Mouse (Mus musculus): Measurements from ENCODE around the gene Stox1. TPM values are rescaled to one million over a fixed set of nuclear protein-coding genes. Genes with fewer than 3 reads are reported as not detected.
A peak's percentile ranks its signal among the peaks of the same experiment; 100 is the strongest.
"Not testable (repeated sequence)": the region's sequence is repeated elsewhere in the genome, so short reads cannot be mapped to it uniquely, and the experiment has no call there.

Stox1 gene
- 2.0 and 2.7 TPM in 2 replicates for polyA plus RNA-seq (2014; fragmentation: Nextera tagmentation; extraction: Ambion mirVana)

DNA sequence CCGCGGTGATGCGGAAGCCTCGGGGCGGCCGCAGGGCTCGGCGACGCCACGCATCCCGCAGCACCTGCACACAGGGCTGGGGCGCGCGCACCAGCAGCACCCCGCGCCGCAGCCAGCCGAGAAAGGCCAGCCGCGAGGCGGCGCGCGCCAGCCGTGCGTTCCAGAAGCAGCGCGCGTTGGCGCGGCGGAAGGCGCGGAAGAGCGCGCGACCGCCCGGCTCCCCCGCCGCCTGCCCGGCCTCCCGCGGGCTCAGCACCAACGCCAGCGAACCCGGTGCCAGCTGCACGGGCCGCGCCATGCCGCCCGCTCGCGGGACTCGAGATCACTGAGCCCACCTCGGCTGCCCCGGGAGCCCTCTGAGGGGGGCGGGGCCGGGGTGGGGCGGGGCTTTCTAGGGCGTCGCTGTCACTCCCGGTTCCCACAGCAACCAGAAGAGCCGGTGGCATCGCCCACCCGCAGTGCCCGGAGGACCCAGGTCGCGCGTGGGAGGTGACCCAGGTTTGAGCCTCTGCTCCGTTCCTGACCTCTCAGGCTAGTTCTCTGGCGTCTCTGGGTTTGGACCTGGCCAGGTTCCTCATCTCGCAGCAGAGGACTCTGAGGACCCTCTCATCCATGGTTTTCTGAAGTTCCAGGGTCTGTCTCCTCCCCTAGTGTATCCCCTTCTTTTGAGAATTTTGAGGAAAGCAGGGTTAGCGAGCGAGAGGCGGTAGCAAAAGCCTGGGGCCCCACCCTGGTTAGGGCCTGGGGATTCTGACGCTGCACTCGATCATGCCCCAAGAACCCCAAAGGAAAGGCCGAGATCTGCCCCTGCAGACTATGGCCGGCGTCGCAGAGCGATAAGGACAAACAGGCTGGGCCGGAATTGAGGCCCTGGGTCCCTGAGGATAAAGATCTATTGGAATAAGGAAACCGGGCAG lies at the start of gene Stox1:
TSS of gene Stox1 (minus strand) at position 358 of the 917 bp plus-strand sequence.
- peaks cover 6% of the 10 kb centered on the region; the same call in 1 of the 2 replicates for H3K27me3 ChIP-seq (ENCODE audit: control insufficient read depth, insufficient read depth, low read length)
- peak within 1 kb of the TSS; percentile 60 for H3K9ac ChIP-seq (ENCODE audit: low read depth, low read length)
- ATAC-seq (ENCODE audit: low FRiP score) (peak; percentile 91), DNase-seq (ENCODE audit: low spot score) (peak; percentile 79)
- H3K4me2 ChIP-seq (replicated peaks; ENCODE audit: low read depth, low read length), result peak within 1 kb of the TSS; percentile 94
- WGBS, result 1% methylated on average over 58 of the region's 85 CpGs
- H3K4me3 ChIP-seq (ENCODE audit: low read depth, low read length), result peak within 1 kb of the TSS; percentile 60
- no peak within 1 kb of the TSS for H3K27ac ChIP-seq (ENCODE audit: low read depth, low read length)
- peaks cover 3% of the 10 kb centered on the region; the same call in 1 of the 2 replicates for H3K4me1 ChIP-seq (replicated peaks; ENCODE audit: control insufficient read depth, insufficient read depth, low read length)
- H3K36me3 ChIP-seq (ENCODE audit: control insufficient read depth, insufficient read depth, low read length), result no peaks in the 10 kb centered on the region
- H3K9me3 ChIP-seq (ENCODE audit: control insufficient read depth, low read length), result no peaks in the 10 kb centered on the region

GRCm38 (mm10) chr10:62750781-62751180 lies 24.9 kb upstream of the Stox1 start:
- H3K36me3 ChIP-seq (ENCODE audit: control insufficient read depth, insufficient read depth, low read length), result peaks cover 15% of the 10 kb centered on the region
- no peaks in the 10 kb centered on the region for H3K9me3 ChIP-seq (ENCODE audit: control insufficient read depth, low read length)
- no peaks in the 10 kb centered on the region for H3K4me1 ChIP-seq (replicated peaks; ENCODE audit: control insufficient read depth, insufficient read depth, low read length)
- ATAC-seq (ENCODE audit: low FRiP score), result no peak
- no peak for DNase-seq (ENCODE audit: low spot score)
- H3K27ac ChIP-seq (ENCODE audit: low read depth, low read length), result no peak overlapping the region
- no peak overlapping the region for H3K4me2 ChIP-seq (replicated peaks; ENCODE audit: low read depth, low read length)
- no peak overlapping the region for H3K4me3 ChIP-seq (ENCODE audit: low read depth, low read length)
- no peak overlapping the region for H3K9ac ChIP-seq (ENCODE audit: low read depth, low read length)
- H3K27me3 ChIP-seq (ENCODE audit: control insufficient read depth, insufficient read depth, low read length), result no peaks in the 10 kb centered on the region
- 92% methylated on average over 6 of the region's 6 CpGs for WGBS

DNA sequence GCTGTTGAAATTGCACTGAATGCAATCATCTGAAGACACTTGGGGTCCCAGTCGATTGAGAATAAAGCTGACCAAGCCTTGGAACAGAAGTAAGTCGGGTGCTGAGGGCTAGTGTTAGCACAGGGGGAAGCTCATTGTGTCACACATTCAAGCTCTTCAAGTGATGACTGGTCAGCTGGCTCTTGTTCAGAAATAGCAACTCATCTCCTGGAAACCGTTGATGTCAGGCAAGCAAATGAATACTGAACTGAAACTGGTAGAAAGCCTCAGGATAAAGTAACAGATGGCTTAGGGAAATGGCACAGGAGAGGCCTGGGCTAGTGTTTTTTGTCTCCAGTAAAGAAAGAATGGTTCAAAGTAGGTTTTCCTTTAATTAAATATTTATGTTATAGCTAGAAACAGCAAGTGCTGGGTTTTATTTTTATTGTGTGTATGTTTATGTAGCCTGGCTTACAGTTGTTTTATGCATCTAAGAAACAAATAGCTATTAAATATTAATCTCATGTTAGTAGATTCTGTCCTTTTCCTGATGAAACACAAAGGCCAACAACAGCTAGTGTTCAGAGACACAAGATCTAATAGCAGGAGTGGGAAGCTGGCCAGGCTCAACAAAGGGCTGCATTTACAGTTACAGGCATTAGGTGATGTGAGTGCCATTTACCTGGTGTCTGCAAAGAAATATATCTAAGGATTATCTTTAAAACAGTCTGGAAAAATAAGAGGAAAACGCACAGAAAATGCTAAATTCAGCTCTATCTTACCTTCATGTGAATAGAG lies 14.2 kb upstream of the Stox1 start:
- peaks cover 7% of the 10 kb centered on the region; the same call in 1 of the 2 replicates for H3K36me3 ChIP-seq (ENCODE audit: control insufficient read depth, insufficient read depth, low read length)
- no peak overlapping the region for H3K4me2 ChIP-seq (replicated peaks; ENCODE audit: low read depth, low read length)
- ATAC-seq (ENCODE audit: low FRiP score), result 0 out of 2 replicates have a peak, but pooled peaks have one; percentile 25
- no peaks in the 10 kb centered on the region for H3K27me3 ChIP-seq (ENCODE audit: control insufficient read depth, insufficient read depth, low read length)
- 81% methylated on average over 4 of the region's 4 CpGs for WGBS
- H3K9me3 ChIP-seq (ENCODE audit: control insufficient read depth, low read length), result no peaks in the 10 kb centered on the region
- no peak overlapping the region for H3K9ac ChIP-seq (ENCODE audit: low read depth, low read length)
- H3K27ac ChIP-seq (ENCODE audit: low read depth, low read length), result peak overlapping the region; percentile 47
- DNase-seq (ENCODE audit: low spot score), result no peak
- H3K4me1 ChIP-seq (replicated peaks; ENCODE audit: control insufficient read depth, insufficient read depth, low read length), result no peaks in the 10 kb centered on the region
- no peak overlapping the region for H3K4me3 ChIP-seq (ENCODE audit: low read depth, low read length)

DNA sequence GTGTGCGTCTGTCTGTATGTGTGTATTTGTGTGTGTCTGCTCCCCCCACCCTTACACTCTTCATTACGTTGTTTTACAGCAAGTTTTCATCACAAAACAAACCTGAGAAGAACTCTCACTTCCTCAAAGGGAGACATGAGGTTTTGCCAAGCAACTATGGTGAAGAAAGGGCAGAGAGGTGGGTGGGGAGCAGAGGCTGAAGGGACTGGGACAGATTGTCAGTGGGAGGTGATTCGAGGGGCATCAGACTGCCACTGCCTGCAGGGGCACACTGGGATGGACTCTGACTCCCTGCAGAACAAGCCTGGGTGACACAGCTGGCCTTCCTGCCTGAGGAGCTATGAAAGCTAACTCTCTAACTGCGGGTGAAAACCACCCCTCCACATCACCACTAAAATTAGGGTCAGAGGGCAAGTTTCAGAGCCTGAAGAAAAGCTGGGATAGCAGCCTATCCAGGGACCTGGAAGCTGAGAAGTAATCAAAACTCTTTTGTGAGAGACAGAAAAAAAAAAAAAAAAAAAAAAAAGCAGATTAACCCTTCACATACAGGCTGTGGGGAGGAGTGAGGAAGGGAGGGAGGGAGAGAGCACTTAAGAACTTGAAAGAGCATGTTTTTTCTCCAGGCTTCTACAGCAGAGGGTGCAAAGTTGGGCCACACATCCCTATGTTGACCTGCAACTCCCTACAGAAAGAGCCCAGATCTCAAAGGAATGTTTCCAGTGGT lies 11.2 kb upstream of the Stox1 start:
- DNase-seq (ENCODE audit: low spot score) (no peak), ATAC-seq (ENCODE audit: low FRiP score) (no peak)
- Histone ChIP-seq H3K4me3 (ENCODE audit: low read depth, low read length) (no peak overlapping the region), H3K9me3 (ENCODE audit: control insufficient read depth, low read length) (no peaks in the 10 kb centered on the region), H3K27ac (ENCODE audit: low read depth, low read length) (no peak overlapping the region), H3K9ac (ENCODE audit: low read depth, low read length) (no peak overlapping the region), H3K4me2 (replicated peaks; ENCODE audit: low read depth, low read length) (no peak overlapping the region), H3K36me3 (ENCODE audit: control insufficient read depth, insufficient read depth, low read length) (no peaks in the 10 kb centered on the region), H3K4me1 (replicated peaks; ENCODE audit: control insufficient read depth, insufficient read depth, low read length) (no peaks in the 10 kb centered on the region), H3K27me3 (ENCODE audit: control insufficient read depth, insufficient read depth, low read length) (no peaks in the 10 kb centered on the region)
- 39% methylated on average over 4 of the region's 4 CpGs for WGBS

DNA sequence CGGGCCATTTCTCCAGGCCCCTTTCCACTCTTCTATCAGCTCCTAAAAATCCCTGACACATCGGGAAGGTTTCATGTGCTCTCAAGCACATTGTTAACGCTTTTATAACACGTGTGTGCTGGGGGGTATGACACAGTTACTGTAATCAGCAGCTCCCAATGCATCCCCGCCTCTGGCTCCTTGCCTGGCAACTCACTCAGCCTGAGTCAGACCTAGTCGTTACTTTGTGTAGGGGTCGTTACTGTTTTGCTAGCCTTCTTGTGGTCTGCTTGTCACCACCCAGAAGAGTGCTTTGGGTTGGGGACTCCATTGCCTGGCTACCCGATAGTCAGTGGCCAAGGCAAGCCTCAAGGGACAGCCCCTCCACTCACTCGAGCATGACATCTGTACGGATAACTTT lies 4.9 kb upstream of the Stox1 start:
- 77% methylated on average over 10 of the region's 10 CpGs for WGBS
- Histone ChIP-seq H3K27ac (ENCODE audit: low read depth, low read length) (no peak overlapping the region), H3K9ac (ENCODE audit: low read depth, low read length) (no peak overlapping the region), H3K4me2 (replicated peaks; ENCODE audit: low read depth, low read length) (no peak overlapping the region), H3K9me3 (ENCODE audit: control insufficient read depth, low read length) (no peaks in the 10 kb centered on the region), H3K4me1 (replicated peaks; ENCODE audit: control insufficient read depth, insufficient read depth, low read length) (peaks cover 3% of the 10 kb centered on the region; the same call in 1 of the 2 replicates), H3K27me3 (ENCODE audit: control insufficient read depth, insufficient read depth, low read length) (0 out of 2 replicates have a peak, but pooled peaks cover 2% of the 10 kb centered on the region), H3K4me3 (ENCODE audit: low read depth, low read length) (no peak overlapping the region), H3K36me3 (ENCODE audit: control insufficient read depth, insufficient read depth, low read length) (no peaks in the 10 kb centered on the region)
- no peak for ATAC-seq (ENCODE audit: low FRiP score)
- no peak for DNase-seq (ENCODE audit: low spot score)

DNA sequence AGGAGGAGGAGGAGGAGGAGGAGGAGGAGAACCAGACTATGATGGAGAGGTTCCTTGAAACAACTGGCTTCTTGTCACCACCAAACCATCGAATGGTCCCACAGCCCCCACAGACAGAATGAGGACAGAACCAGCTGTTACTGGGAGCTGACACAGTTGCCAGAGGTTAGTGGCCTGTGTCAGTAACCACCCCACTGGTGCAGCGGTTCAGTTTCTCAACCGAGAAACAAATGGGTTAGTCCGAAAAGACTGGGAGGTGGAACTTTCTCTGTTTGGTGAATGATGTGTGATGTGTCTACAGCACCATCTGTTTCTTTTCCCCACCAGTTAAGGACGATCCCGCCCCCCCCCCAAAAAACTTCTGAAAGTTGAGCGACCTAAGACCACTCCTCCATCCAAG lies 992 bp downstream of the Stox1 start:
- no peak for DNase-seq (ENCODE audit: low spot score)
- 26% methylated on average over 7 of the region's 7 CpGs for WGBS
- no peak for ATAC-seq (ENCODE audit: low FRiP score)
- H3K27ac ChIP-seq (ENCODE audit: low read depth, low read length), result no peak overlapping the region
- H3K27me3 ChIP-seq (ENCODE audit: control insufficient read depth, insufficient read depth, low read length), result peaks cover 6% of the 10 kb centered on the region; the same call in 1 of the 2 replicates
- H3K9me3 ChIP-seq (ENCODE audit: control insufficient read depth, low read length), result no peaks in the 10 kb centered on the region
- H3K9ac ChIP-seq (ENCODE audit: low read depth, low read length), result no peak overlapping the region
- H3K36me3 ChIP-seq (ENCODE audit: control insufficient read depth, insufficient read depth, low read length), result no peaks in the 10 kb centered on the region
- H3K4me2 ChIP-seq (replicated peaks; ENCODE audit: low read depth, low read length), result no peak overlapping the region
- H3K4me1 ChIP-seq (replicated peaks; ENCODE audit: control insufficient read depth, insufficient read depth, low read length), result peaks cover 3% of the 10 kb centered on the region; the same call in 1 of the 2 replicates
- no peak overlapping the region for H3K4me3 ChIP-seq (ENCODE audit: low read depth, low read length)

- Histone ChIP-seq H3K4me2 (replicated peaks; ENCODE audit: low read depth, low read length) (no peak overlapping the region), H3K36me3 (ENCODE audit: control insufficient read depth, insufficient read depth, low read length) (no peaks in the 10 kb centered on the region), H3K27ac (ENCODE audit: low read depth, low read length) (no peak overlapping the region), H3K4me1 (replicated peaks; ENCODE audit: control insufficient read depth, insufficient read depth, low read length) (peaks cover 3% of the 10 kb centered on the region; the same call in 1 of the 2 replicates), H3K27me3 (ENCODE audit: control insufficient read depth, insufficient read depth, low read length) (peaks cover 6% of the 10 kb centered on the region; the same call in 1 of the 2 replicates), H3K9me3 (ENCODE audit: control insufficient read depth, low read length) (no peaks in the 10 kb centered on the region), H3K9ac (ENCODE audit: low read depth, low read length) (no peak overlapping the region), H3K4me3 (ENCODE audit: low read depth, low read length) (no peak overlapping the region)
- no peak for DNase-seq (ENCODE audit: low spot score)
- WGBS, result 26% methylated on average over 4 of the region's 4 CpGs
- ATAC-seq (ENCODE audit: low FRiP score), result no peak
Measured at GRCm38 (mm10) chr10:62722701-62723100, 3.2 kb downstream of the Stox1 start.

GRCm38 (mm10) chr10:62720574-62720973 lies 5.4 kb downstream of the Stox1 start:
- not testable (repeated sequence) for ATAC-seq (ENCODE audit: low FRiP score); H3K4me2 ChIP-seq (replicated peaks; ENCODE audit: low read depth, low read length); H3K9ac ChIP-seq (ENCODE audit: low read depth, low read length)

More at GRCm38 (mm10) chr10:62720574-62720973, 5.4 kb downstream of the Stox1 start:
- H3K4me1 ChIP-seq (replicated peaks; ENCODE audit: control insufficient read depth, insufficient read depth, low read length); H3K27me3 ChIP-seq (ENCODE audit: control insufficient read depth, insufficient read depth, low read length); H3K4me3 ChIP-seq (ENCODE audit: low read depth, low read length); H3K27ac ChIP-seq (ENCODE audit: low read depth, low read length); DNase-seq (ENCODE audit: low spot score); H3K9me3 ChIP-seq (ENCODE audit: control insufficient read depth, low read length); H3K36me3 ChIP-seq (ENCODE audit: control insufficient read depth, insufficient read depth, low read length): not testable (repeated sequence)
- WGBS, result 92% methylated on average over 7 of the region's 8 CpGs
